Mouse (Mus musculus) thymus, postnatal 36 days (tissue): Measurements from ENCODE around the gene Kit.

Experiments used
- DNase-seq, 2 experiments: peaks; one replicate each; pipeline ENCODE4 v3.0.0; 2022; ENCODE audit warnings: mixed read lengths in 2 of 2

The Kit gene

DNA sequence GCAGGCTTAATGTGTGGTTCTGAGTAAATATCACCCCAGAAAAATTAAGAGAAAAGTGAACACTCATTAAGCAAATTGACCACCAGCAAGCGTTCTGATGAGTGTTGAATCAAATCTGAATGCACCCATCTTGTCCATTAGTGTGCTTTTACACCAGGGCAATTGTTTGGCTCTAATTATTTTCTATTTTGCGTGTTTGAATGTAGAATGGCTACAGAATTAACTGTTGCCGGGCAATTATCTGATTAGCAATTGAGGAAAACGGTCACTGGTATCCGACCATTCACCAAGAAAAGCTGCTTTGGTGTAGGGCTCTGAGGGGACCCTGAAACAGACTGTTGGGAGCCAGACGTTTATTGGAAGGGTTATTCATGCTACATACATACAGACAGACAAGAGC, 16.2 kb downstream of the Kit start:
- DNase-seq: no peak

DNA sequence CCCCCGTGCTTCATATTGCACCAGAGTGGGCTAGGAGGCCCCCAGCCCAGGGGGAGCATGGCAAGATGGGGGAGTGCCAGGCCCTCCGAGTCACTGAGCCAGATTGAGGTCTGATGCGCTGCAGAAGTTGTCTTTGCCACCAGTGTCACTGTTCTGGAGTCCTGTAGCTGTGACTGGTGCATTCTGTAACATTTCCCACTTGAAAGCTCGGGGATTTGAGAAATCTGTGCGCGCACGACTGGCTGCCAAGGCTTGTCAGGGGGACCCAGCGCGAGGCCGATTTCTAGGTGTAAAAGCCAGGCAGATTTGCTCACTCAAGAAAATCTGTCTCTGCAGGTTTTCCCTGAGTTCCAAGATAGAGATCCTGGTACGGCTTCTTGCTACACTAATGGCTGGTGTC, 16.9 kb downstream of the Kit start:
- no peak for DNase-seq

DNA sequence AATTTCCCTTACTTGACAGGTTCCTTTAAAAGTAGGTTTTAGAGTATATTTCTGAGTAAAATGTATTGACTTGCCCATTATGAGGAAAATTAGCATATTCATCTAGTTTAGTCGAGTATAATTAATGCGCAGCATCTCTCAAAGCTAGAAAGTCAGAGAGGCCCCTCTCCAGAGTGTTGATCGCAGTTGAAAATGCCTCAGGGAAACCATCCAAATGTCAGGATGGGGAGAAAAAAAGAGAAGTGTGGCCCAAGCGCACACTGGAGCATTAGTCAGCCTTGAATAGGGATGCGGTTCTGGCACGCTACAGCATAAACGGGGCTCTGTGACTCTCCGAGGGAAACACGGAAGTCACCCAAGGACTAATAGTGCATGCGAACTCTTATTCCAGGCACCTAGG, 20.6 kb downstream of the Kit start:
- DNase-seq: no peak

- no peak for DNase-seq
Measured at GRCm38 (mm10) chr5:75596211-75596610, 21.5 kb downstream of the Kit start.

DNA sequence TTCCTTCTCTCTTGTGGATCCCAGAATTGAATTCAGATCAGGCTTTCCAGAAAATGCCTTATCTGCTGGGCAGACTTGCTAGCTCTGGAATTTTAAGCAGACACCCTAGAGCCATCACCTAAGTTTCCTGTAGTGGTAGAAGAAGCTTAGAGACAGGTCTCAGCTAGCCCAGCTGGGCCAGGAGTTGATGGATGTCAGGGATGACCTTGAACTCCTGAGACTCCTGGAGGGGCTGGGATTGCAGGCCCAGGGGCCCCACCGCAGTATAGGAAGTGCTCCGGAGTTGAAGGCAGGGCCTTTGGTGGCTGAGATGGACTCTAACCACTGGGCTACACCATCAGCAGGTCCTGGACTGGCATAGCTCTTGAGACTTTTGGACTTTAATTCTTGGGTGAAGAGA, 22.6 kb downstream of the Kit start:
- no peak for DNase-seq

DNA sequence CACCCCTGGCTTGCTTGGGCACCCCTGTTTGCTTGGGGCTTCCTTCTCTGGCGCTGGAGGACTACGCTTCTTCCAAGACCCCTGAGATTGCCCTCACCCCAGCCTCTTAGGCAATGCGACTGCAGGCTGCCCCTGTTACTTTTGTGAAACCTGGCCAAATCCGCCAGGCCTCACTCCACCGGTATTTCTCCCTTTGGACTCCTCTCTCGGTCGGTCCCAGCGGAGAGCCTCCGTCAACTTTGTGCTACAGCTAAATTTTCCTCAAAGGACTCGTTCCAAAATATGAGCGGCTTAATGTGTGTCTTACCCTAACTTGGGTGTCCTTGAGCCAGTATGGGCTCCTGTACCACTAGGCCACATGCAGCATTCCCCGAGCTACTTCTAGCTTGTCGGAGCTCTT, 23.8 kb downstream of the Kit start:
- no peak for DNase-seq

GRCm38 (mm10) chr5:75599991-75600390, 25.3 kb downstream of the Kit start:
- DNase-seq: no peak

DNA sequence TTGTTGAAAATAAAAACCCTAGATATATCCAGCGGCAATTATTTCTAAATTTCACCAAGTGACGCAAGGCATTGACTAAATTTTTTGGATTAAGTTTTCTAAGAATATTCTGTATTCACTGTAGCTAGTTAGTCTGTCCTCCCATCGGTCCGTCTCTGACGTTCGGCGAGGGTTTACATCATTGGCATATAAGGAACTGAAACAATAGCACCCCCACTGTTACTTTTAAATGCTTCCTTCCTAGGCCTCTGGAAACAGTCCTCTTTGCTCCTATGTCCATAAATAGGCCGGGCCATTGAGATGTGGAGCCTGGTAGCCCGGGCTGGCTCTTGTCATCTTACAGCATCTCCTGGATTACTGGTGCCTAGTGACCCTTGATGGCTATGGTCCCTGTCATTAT, 29.5 kb downstream of the Kit start:
- no peak for DNase-seq

DNA sequence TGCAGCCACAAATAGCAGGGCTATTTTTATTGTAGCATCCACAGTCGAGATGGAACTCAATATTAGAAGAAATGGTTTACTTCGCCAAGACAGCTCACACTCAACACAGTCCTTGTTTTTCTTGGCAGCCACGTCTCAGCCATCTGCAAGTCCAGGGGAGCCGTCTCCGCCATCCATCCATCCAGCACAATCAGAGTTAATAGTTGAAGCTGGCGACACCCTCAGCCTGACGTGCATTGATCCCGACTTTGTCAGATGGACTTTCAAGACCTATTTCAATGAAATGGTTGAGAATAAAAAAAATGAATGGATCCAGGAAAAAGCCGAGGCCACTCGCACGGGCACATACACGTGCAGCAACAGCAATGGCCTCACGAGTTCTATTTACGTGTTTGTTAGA, 32.2 kb downstream of the Kit start:
- no peak for DNase-seq

- DNase-seq: no peak
Measured at GRCm38 (mm10) chr5:75607971-75608370, 33.3 kb downstream of the Kit start.

- DNase-seq: no peak
Measured at GRCm38 (mm10) chr5:75612380-75612779, 37.7 kb downstream of the Kit start.

DNA sequence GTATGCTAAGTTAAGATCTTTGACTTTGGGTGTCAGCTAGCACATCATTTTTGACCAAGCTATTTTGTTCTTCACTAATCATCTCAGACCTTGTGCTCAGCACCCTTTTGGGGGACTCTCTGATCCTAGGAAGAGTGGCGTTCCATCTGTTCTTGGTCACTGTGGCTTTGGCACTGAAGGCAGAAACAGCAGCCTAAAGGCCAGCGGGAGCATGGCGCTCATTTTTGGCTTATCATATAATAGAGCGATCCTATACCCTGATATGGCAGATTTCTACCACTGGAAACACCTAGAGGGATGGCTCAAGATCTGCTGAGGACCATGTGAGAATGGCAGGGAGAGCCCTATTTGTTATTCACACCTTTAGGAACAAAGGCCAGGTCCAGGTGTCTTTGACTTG, 38.2 kb downstream of the Kit start:
- DNase-seq: no peak

GRCm38 (mm10) chr5:75615000-75615571, 40.4 kb downstream of the Kit start:
- no peak for DNase-seq

- DNase-seq: no peak
Measured at GRCm38 (mm10) chr5:75615624-75616023, 40.9 kb downstream of the Kit start.

GRCm38 (mm10) chr5:75622401-75622800, 47.7 kb downstream of the Kit start:
- DNase-seq: no peak

DNA sequence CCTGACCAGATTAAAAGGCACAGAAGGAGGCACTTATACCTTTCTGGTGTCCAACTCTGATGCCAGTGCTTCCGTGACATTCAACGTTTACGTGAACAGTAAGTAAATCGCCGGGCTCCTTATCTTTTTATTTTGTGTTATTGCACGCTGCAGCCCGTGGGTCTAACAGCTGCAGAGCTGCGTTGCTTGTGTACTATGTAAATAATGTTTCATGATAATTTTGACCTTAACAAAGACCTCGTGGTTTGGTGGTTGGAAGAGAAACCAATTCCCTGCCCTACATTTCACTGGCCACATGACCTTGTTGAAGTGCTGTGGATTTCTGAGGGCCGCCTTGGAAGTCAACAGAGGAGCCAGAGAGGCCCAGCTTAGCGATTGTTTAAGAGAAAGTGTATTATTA, 48.3 kb downstream of the Kit start:
- no peak for DNase-seq

- DNase-seq: no peak
Measured at GRCm38 (mm10) chr5:75623520-75623919, 48.8 kb downstream of the Kit start.

DNA sequence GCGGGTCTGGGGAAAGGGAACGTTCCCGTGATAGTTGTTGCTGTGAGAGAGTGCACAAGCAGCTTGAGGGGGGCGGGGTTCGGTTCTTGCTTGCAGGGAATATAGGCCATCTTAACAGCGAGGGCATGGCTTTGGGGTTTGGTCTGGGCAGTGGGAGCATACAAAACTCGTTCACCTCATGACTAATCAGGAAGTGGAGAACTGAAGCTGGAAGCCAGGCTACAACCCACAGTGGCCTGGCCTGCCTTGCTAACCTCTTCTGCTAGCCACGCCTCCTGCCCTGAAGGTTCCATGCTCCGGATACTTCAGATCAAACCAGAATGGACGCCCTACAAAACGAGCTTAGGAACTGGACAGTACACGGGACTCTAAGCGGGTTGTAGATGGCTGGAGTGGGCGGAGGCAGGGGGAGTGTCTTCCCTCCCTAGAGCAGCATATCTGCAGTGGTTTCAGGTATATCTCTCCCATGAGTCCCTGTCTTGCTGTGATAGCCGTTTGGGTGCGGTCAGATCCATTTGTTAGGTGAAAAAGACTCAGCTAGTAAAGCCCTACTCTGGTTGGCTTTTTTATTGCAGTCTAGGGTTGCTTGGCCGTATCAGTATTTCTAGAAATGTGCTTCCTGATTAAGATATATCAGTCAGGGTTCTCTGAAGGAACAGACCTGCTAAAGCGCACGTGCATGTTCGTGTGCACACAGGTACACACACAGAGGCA, 49.4 kb downstream of the Kit start:
- DNase-seq: no peak

- DNase-seq: no peak
Measured at GRCm38 (mm10) chr5:75625059-75625458, 50.3 kb downstream of the Kit start.

GRCm38 (mm10) chr5:75626284-75626683, 51.6 kb downstream of the Kit start:
- DNase-seq: no peak

DNA sequence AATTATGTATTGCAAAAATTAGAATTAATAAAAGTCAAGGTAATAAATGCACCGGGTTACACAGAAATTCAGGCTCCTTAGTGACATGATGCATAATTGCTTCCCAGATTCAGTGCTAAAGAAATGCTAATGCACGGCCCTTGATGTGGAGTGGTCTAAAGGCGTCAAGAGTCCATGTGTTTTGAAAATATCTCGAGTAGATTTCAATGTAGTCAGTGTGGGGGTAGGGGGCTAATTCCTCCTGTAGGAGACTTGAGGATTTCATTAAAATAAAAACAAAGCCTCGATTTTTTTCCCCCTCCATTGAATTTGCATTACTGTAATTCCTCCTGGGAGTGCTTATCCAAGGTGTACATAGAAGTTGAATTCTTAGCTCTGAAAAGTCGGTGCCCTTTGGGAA, 52.0 kb downstream of the Kit start:
- no peak for DNase-seq

GRCm38 (mm10) chr5:75632257-75632656, 57.5 kb downstream of the Kit start:
- DNase-seq: no peak

GRCm38 (mm10) chr5:75632846-75633640, 58.3 kb downstream of the Kit start:
- DNase-seq: no peak

GRCm38 (mm10) chr5:75635385-75635784, 60.7 kb downstream of the Kit start:
- DNase-seq: no peak
